Mouse (Mus musculus) midbrain, embryonic 11.5 days (tissue): ENCODE results near the gene Ctsk. TPM values are rescaled to one million over a fixed set of nuclear protein-coding genes. Genes with fewer than 3 reads are reported as not detected.
"Not testable (repeated sequence)": the region's sequence is repeated elsewhere in the genome, so short reads cannot be mapped to it uniquely, and the experiment has no call there.

Experiments used
- ATAC-seq: fragments of 200-750 bp; cut with Nextera tagmentation; 2 replicates; pipeline ENCODE4 v1.8.0; 2017; ENCODE audit warnings: moderate TSS enrichment, moderate library complexity; ENCODE audit not compliant: low FRiP score
- DNase-seq: peaks from one replicate; pipeline ENCODE4 v3.0.0; 2015; ENCODE audit warnings: low spot score; ENCODE audit errors: missing footprints
- H3K27ac ChIP-seq: fragments of 300-500 bp; sonication (generic); 2 replicates; pipeline ENCODE4 v1.5.1; 2014; ENCODE audit warnings: low read depth, low read length
- H3K27me3 ChIP-seq: fragments of 300-500 bp; sonication (generic); 2 replicates; pipeline ENCODE4 v1.6.1; 2014; ENCODE audit warnings: mild to moderate bottlenecking, low read length, moderate library complexity, mixed read lengths; ENCODE audit not compliant: control insufficient read depth, insufficient read depth
- H3K36me3 ChIP-seq: fragments of 300-500 bp; sonication (generic); 2 replicates; pipeline ENCODE4 v1.6.1; 2014; ENCODE audit warnings: mild to moderate bottlenecking, low read length, moderate library complexity, mixed read lengths; ENCODE audit not compliant: control insufficient read depth, insufficient read depth
- H3K4me1 ChIP-seq: fragments of 300-500 bp; sonication (generic); 2 replicates; pipeline ENCODE4 v1.6.1; 2014; ENCODE audit warnings: low read length; ENCODE audit not compliant: control insufficient read depth, insufficient read depth
- H3K4me2 ChIP-seq: fragments of 300-500 bp; sonication (generic); 2 replicates; pipeline ENCODE4 v1.6.1; 2014; ENCODE audit warnings: mild to moderate bottlenecking, moderate library complexity
- H3K4me3 ChIP-seq: fragments of 300-500 bp; sonication (generic); 2 replicates; pipeline ENCODE4 v1.5.1; 2014; ENCODE audit warnings: low read depth, low read length
- H3K9ac ChIP-seq: fragments of 300-500 bp; sonication (generic); 2 replicates; pipeline ENCODE4 v1.6.1; 2014; ENCODE audit warnings: low read length
- H3K9me3 ChIP-seq: fragments of 300-500 bp; sonication (generic); 2 replicates; pipeline ENCODE4 v1.6.1; 2016; ENCODE audit warnings: low read length; ENCODE audit not compliant: control insufficient read depth
- WGBS: fragments of 180-500 bp; shearing (Covaris S2); extraction: QIAGEN DNeasy Blood & Tissue Kit; methylation state at CpG from one replicate; pipeline ENCODE4 v1.1.7; 2014; 5-methylcytosine and 5-hydroxymethylcytosine counted together
- polyA plus RNA-seq: library from polyadenylated mRNA; unstranded; fragments of >200 nt; fragmentation: Nextera tagmentation; extraction: Ambion mirVana; gene quantifications from 2 replicates; pipeline ENCODE4 v1.2.1, GENCODE M21; 2014

Gene Ctsk
- polyA plus RNA-seq, 1 experiment from 2014 or later: 6.7 TPM

GRCm38 (mm10) chr3:95531025-95531424, 32.0 kb downstream of the Ctsk start:
- DNase-seq (no peak), ATAC-seq (no peak)
- H3K27ac ChIP-seq: no peak overlapping the region
- 76% methylated on average over 1 of the region's 1 CpGs for WGBS
- H3K4me1 ChIP-seq: no peaks in the 10 kb centered on the region
- no peaks in the 10 kb centered on the region for H3K9me3 ChIP-seq
- H3K27me3 ChIP-seq: no peaks in the 10 kb centered on the region
- no peak overlapping the region for H3K4me3 ChIP-seq
- H3K36me3 ChIP-seq: no peaks in the 10 kb centered on the region
- H3K9ac ChIP-seq: no peak overlapping the region
- H3K4me2 ChIP-seq: no peak overlapping the region

DNA sequence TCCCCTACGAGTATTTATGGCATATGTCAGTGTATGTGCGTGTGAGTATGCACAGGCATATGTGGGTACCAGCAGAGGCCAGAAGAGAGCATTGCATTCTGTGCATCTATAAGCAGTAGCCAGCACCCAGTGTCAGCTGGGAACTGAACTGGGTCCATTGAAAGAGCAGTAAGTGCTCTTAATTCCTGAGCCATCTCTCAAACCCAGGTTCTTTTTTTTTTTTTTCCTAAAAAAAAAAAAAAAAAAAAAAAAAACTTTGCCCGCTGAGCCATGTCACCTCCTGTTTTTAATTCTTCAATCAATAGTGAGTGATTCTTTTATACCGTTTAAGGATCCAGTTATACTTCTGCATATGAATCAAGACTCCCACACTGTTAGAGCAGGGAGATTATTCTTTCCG, 34.3 kb downstream of the Ctsk start:
- WGBS: 89% methylated on average over 5 of the region's 5 CpGs
- H3K4me2 ChIP-seq: no peak overlapping the region
- no peak overlapping the region for H3K9ac ChIP-seq
- no peak overlapping the region for H3K4me3 ChIP-seq
- no peaks in the 10 kb centered on the region for H3K9me3 ChIP-seq
- H3K36me3 ChIP-seq: no peaks in the 10 kb centered on the region
- no peaks in the 10 kb centered on the region for H3K27me3 ChIP-seq
- no peaks in the 10 kb centered on the region for H3K4me1 ChIP-seq
- no peak for DNase-seq
- H3K27ac ChIP-seq: no peak overlapping the region
- no peak for ATAC-seq

DNA sequence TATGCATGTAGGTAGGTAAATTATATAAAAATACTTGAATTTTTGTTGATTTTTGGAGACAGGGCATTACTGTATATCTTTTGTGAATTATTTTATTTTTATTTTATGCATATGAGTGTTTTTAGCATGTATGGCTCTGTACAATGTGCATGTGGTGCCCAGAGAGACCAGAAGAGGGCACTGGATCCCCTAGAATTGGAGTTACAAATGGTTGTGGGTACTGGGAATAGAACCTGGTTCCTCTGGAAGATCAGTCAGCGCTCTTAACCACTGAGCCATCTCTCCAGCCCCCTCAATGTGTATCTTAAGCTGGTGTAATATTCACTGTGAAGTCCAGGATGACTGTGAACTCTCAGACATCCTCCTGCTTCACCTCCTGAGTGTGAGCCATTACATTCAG, 35.9 kb downstream of the Ctsk start:
- Histone ChIP-seq H3K4me3 (no peak overlapping the region), H3K4me1 (no peaks in the 10 kb centered on the region), H3K27ac (no peak overlapping the region), H3K9ac (no peak overlapping the region), H3K27me3 (no peaks in the 10 kb centered on the region), H3K36me3 (no peaks in the 10 kb centered on the region), H3K9me3 (no peaks in the 10 kb centered on the region), H3K4me2 (no peak overlapping the region)
- 86% methylated on average over 1 of the region's 1 CpGs for WGBS
- no peak for DNase-seq
- no peak for ATAC-seq

GRCm38 (mm10) chr3:95538936-95539335, 39.9 kb downstream of the Ctsk start:
- WGBS: 93% methylated on average over 10 of the region's 10 CpGs
- no peak for ATAC-seq

GRCm38 (mm10) chr3:95539837-95540236, 40.8 kb downstream of the Ctsk start:
- Histone ChIP-seq H3K4me3 (no peak overlapping the region), H3K4me2 (no peak overlapping the region), H3K27ac (no peak overlapping the region), H3K36me3 (no peaks in the 10 kb centered on the region), H3K9ac (no peak overlapping the region), H3K27me3 (no peaks in the 10 kb centered on the region), H3K9me3 (no peaks in the 10 kb centered on the region), H3K4me1 (no peaks in the 10 kb centered on the region)
- DNase-seq: no peak
- WGBS: 95% methylated on average over 4 of the region's 4 CpGs
- no peak for ATAC-seq

More at GRCm38 (mm10) chr3:95538936-95539335, 39.9 kb downstream of the Ctsk start:
- Histone ChIP-seq H3K9ac (no peak overlapping the region), H3K27ac (no peak overlapping the region), H3K36me3 (no peaks in the 10 kb centered on the region), H3K4me1 (no peaks in the 10 kb centered on the region), H3K4me2 (no peak overlapping the region), H3K4me3 (no peak overlapping the region), H3K9me3 (no peaks in the 10 kb centered on the region), H3K27me3 (no peaks in the 10 kb centered on the region)
- DNase-seq: peak; percentile 56

DNA sequence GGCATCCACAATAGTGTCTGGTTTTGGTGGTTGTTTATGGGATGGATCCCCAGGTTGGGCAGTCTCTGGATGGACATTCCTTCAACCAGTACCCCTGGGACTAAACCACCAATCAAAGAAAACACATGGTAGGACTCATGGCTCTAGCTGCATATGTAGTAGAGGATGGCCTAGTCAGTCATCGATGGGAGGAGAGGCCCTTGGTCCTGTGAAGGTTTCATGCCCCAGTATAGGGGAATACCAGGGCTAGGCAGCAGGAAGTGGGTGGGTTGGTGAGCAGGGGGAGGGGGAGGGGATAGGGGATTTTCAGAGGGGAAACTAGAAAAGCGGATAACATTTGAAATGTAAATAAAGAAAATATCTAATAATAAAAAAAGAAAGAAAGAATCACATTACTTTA, 42.1 kb downstream of the Ctsk start:
- peak; percentile 12 for DNase-seq
- H3K9ac ChIP-seq, H3K27me3 ChIP-seq, H3K4me3 ChIP-seq, ATAC-seq, H3K36me3 ChIP-seq, H3K9me3 ChIP-seq, H3K27ac ChIP-seq, H3K4me1 ChIP-seq, H3K4me2 ChIP-seq: not testable (repeated sequence)
- WGBS: 73% methylated on average over 2 of the region's 2 CpGs

DNA sequence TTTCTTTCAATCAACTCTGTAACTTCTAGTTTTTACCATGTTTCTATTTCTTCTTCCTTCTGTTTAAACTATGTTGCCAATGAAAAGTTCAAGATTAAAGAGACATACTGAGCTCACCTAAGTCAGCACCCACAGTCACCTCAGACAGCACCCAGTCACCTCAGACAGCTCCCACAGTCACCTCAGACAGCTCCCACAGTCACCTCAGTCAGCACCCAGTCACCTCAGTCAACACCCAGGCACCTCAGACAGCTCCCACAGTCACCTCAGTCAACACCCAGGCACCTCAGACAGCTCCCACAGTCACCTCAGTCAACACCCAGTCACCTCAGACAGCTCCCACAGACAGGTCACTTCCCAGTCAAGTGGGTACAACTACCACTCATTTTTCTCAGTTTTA, 43.1 kb downstream of the Ctsk start:
- Histone ChIP-seq H3K9ac (no peak overlapping the region), H3K27ac (no peak overlapping the region), H3K4me1 (no peaks in the 10 kb centered on the region), H3K36me3 (no peaks in the 10 kb centered on the region), H3K9me3 (no peaks in the 10 kb centered on the region), H3K4me2 (no peak overlapping the region), H3K27me3 (no peaks in the 10 kb centered on the region), H3K4me3 (no peak overlapping the region)
- DNase-seq: peak; percentile 17
- ATAC-seq: no peak

DNA sequence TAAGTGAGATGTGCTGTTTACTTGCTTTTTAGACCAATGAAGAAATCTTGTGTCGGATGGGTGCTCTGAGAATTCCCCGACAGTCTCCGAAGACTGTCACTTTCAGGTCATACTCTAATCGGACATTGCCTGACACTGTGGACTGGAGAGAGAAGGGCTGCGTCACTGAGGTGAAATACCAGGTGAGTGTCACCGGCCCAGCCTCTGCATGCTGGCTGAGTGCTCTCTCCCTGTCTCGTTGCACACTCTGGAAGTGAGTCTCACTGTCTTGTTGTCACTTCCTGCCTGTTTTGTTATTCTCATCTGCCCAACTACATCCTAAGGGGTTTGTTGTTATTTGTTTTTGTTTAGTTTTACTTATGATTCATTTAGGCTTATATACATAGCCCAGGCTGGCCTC, 43.9 kb downstream of the Ctsk start:
- no peak for ATAC-seq
- 80% methylated on average over 7 of the region's 7 CpGs for WGBS
- DNase-seq: no peak
- Histone ChIP-seq H3K4me2 (no peak overlapping the region), H3K27ac (no peak overlapping the region), H3K27me3 (no peaks in the 10 kb centered on the region), H3K4me3 (no peak overlapping the region), H3K4me1 (no peaks in the 10 kb centered on the region), H3K9me3 (no peaks in the 10 kb centered on the region), H3K9ac (no peak overlapping the region), H3K36me3 (no peaks in the 10 kb centered on the region)

GRCm38 (mm10) chr3:95550176-95550575, 51.1 kb downstream of the Ctsk start:
- H3K4me1 ChIP-seq: no peaks in the 10 kb centered on the region
- H3K9me3 ChIP-seq: no peaks in the 10 kb centered on the region
- H3K27ac ChIP-seq: no peak overlapping the region
- no peaks in the 10 kb centered on the region for H3K27me3 ChIP-seq
- no peaks in the 10 kb centered on the region for H3K36me3 ChIP-seq
- ATAC-seq (no peak), DNase-seq (no peak)
- no peak overlapping the region for H3K4me3 ChIP-seq
- H3K9ac ChIP-seq: no peak overlapping the region
- WGBS: 79% methylated on average over 1 of the region's 1 CpGs
- no peak overlapping the region for H3K4me2 ChIP-seq

GRCm38 (mm10) chr3:95553986-95554385, 54.9 kb downstream of the Ctsk start:
- Histone ChIP-seq H3K4me2 (no peak overlapping the region), H3K4me1 (no peaks in the 10 kb centered on the region), H3K27me3 (no peaks in the 10 kb centered on the region), H3K9ac (no peak overlapping the region), H3K9me3 (no peaks in the 10 kb centered on the region), H3K4me3 (no peak overlapping the region), H3K36me3 (no peaks in the 10 kb centered on the region), H3K27ac (no peak overlapping the region)
- ATAC-seq (no peak), DNase-seq (no peak)
- WGBS: 71% methylated on average over 3 of the region's 3 CpGs
